Comparison of ENCODE assay signal across 24 mouse cellular contexts in genomic region chr5:52280871-52281270, GRCm38 (mm10).
DNase-seq lines count a peak whose midpoint lies in the region; ATAC-seq and TF ChIP-seq lines count a peak whose summit lies in the region.
"Had no signal": no experiment of that assay in that cellular context is flagged by ENCODE, and none has a peak within 500 bp of the region (broad histone marks: within the 10 kb centered on the region; RNA-seq: fewer than 3 reads in every experiment).

No protein-coding gene starts in this region.

- H3K9ac ChIP-seq in forebrain, postnatal 0 days = no peak overlapping the region
- H3K9ac ChIP-seq in forebrain, embryonic 16.5 days (replicated peaks; ENCODE audit: low read depth, low read length) = no peak overlapping the region
- H3K9ac ChIP-seq: embryonic facial prominence, embryonic 12.5 days; forebrain, embryonic 15.5 days; heart, embryonic 15.5 days; hindbrain, embryonic 14.5 days had no signal

- no peaks in the 10 kb centered on the region for H3K36me3 ChIP-seq in forebrain, postnatal 0 days (ENCODE audit: insufficient read depth)
- no peaks in the 10 kb centered on the region for H3K36me3 ChIP-seq in forebrain, embryonic 16.5 days (ENCODE audit: control insufficient read depth, insufficient read depth)
- H3K36me3 ChIP-seq: embryonic facial prominence, embryonic 12.5 days; forebrain, embryonic 15.5 days; G1E; heart, embryonic 15.5 days had no signal

- no peak overlapping the region for H3K27ac ChIP-seq in forebrain, postnatal 0 days (ENCODE audit: low read depth, low read length)
- H3K27ac ChIP-seq in forebrain, embryonic 16.5 days (ENCODE audit: low read length) = no peak overlapping the region
- H3K27ac ChIP-seq: embryonic facial prominence, embryonic 12.5 days; forebrain, embryonic 15.5 days; heart, adult 2 months; heart, embryonic 15.5 days; hindbrain, embryonic 14.5 days had no signal

- 75% methylated on average over 2 of the region's 2 CpGs for WGBS in forebrain, postnatal 0 days
- WGBS in forebrain, embryonic 16.5 days = 88% methylated on average over 2 of the region's 2 CpGs

- H3K4me3 ChIP-seq in forebrain, postnatal 0 days (ENCODE audit: low read depth, low read length) = no peak overlapping the region
- H3K4me3 ChIP-seq in forebrain, embryonic 16.5 days (replicated peaks; ENCODE audit: low read length) = no peak overlapping the region
- H3K4me3 ChIP-seq: embryonic facial prominence, embryonic 12.5 days; forebrain, embryonic 15.5 days; heart, adult 2 months; heart, embryonic 15.5 days had no signal

- no peaks in the 10 kb centered on the region for H3K27me3 ChIP-seq in forebrain, postnatal 0 days (ENCODE audit: insufficient read depth, low read length)
- no peaks in the 10 kb centered on the region for H3K27me3 ChIP-seq in forebrain, embryonic 16.5 days (replicated peaks; ENCODE audit: control insufficient read depth, insufficient read depth, low read length)
- H3K27me3 ChIP-seq: embryonic facial prominence, embryonic 12.5 days; forebrain, embryonic 15.5 days; heart, embryonic 15.5 days had no signal

- no peaks in the 10 kb centered on the region for H3K4me1 ChIP-seq in forebrain, postnatal 0 days (ENCODE audit: insufficient read depth)
- no peaks in the 10 kb centered on the region for H3K4me1 ChIP-seq in forebrain, embryonic 16.5 days (replicated peaks; ENCODE audit: control insufficient read depth, insufficient read depth, low read length)
- H3K4me1 ChIP-seq: embryonic facial prominence, embryonic 12.5 days; forebrain, embryonic 15.5 days; heart, embryonic 15.5 days had no signal

- no peaks in the 10 kb centered on the region for H3K9me3 ChIP-seq in forebrain, postnatal 0 days (ENCODE audit: low read length)
- H3K9me3 ChIP-seq in forebrain, embryonic 16.5 days (ENCODE audit: control insufficient read depth, low read length) = no peaks in the 10 kb centered on the region
- H3K9me3 ChIP-seq: embryonic facial prominence, embryonic 12.5 days; forebrain, embryonic 15.5 days; heart, embryonic 15.5 days had no signal

- no peak for TF ChIP-seq CTCF in forebrain, postnatal 0 days (IDR thresholded peaks at IDR 0.05; ENCODE audit: low read depth)

- no peak overlapping the region for H3K4me2 ChIP-seq in forebrain, postnatal 0 days (ENCODE audit: low read depth)
- H3K4me2 ChIP-seq in forebrain, embryonic 16.5 days (ENCODE audit: low read length) = no peak overlapping the region
- H3K4me2 ChIP-seq: embryonic facial prominence, embryonic 12.5 days; forebrain, embryonic 15.5 days; heart, embryonic 11.5 days; heart, embryonic 15.5 days; hindbrain, embryonic 14.5 days had no signal

- peak; percentile 62 for DNase-seq in forebrain, postnatal 0 days
- DNase-seq in left cerebral cortex, adult 9 months (ENCODE audit: low spot score in 2 of 2) = peak; percentile 12 to 16
- DNase-seq in left cerebral cortex, adult 8-10 months (ENCODE audit: low spot score in 2 of 2) = no peak
- peak; percentile 7 to 21 for DNase-seq in right cerebral cortex, adult 2 months (ENCODE audit: low spot score in 2 of 2)
- no peak for DNase-seq in right cerebral cortex, postnatal 14 days
- peak; percentile 72 for DNase-seq in brain, adult 2 months (ENCODE audit: low read depth, low spot score)
- DNase-seq in gastrocnemius, postnatal 4 days (ENCODE audit: low spot score in 2 of 2) = no peak
- DNase-seq: adrenal gland, adult 8-10 months; adrenal gland, postnatal 36 days; B cell, adult 2 months; cerebellum, adult 11-12 months; cerebellum, adult 9-10 months; cerebellum, postnatal 25 days; gastrocnemius, postnatal 10 days; heart, adult 2 months; heart, postnatal 14 days had no signal

- ATAC-seq in forebrain, postnatal 0 days = peak; percentile 94; the same call in 1 of the 2 replicates
- ATAC-seq in forebrain, embryonic 16.5 days = no peak
- ATAC-seq: CD4-positive, CD25-positive, alpha-beta regulatory T cell, adult 4 months; forebrain, embryonic 15.5 days had no signal

Comparison
In these comparisons a context has a peak if more than half of its experiments do, and no peak if none do; other contexts are left out.
1. DNase-seq: peak in forebrain, postnatal 0 days (single experiment), left cerebral cortex, adult 9 months (2 of 2), right cerebral cortex, adult 2 months (2 of 2) and brain, adult 2 months (single experiment); none in left cerebral cortex, adult 8-10 months (0 of 2), right cerebral cortex, postnatal 14 days (single experiment) and gastrocnemius, postnatal 4 days (0 of 2).